Mouse (Mus musculus) stomach, adult 2 months (tissue): ENCODE measurements around the gene Vps16. TPM values are rescaled to one million over a fixed set of nuclear protein-coding genes. Genes with fewer than 3 reads are reported as not detected.

Source experiments
- polyA plus RNA-seq: library from polyadenylated mRNA; depleted of rRNA; stranded (reverse); fragments of >200 nt; gene quantifications from 2 replicates; pipeline ENCODE4 v1.2.3, GENCODE M21; 2012; rRNA removed

Gene Vps16
- 16.4 and 21.5 TPM in 2 replicates for polyA plus RNA-seq

DNA sequence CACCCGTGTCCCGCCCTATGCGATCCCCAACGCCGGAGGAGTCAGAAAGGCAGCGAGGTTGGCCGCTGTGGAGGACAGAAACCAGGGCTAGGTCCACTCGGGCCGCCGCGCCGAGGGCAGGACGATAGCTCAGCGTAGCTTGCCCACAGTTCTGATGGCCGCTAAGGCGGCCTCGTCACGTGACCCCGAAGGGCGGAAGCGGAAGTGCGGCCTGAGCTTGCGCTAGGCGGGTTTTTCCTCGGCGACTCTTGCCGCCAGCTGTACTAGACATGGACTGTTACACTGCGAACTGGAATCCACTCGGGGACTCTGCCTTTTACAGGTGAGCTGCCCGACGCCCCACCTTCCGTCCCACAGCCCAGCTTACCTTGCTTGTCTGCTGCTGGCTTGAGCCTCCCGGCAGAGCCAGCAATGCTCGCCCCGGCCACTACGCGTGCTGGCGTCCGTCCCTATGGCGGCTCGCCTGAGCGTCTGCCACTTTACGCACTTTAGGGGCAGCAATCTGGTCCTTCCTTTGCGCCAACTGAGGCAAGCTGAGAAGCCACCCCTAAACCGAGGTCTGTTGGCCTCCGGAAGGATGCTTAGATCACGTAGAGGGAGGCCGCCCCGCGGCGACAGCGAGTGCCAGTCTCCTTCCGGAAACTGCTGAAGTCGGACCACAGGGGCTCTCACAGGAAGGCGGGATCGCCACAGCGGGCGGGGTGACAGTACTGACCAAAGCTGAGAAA is at the start of gene Vps16, which contains the start of gene Pced1a:
Gene Vps16, plus strand, starts transcription at position 214 of the 728 bp plus-strand sequence.
Gene Pced1a, minus strand, starts transcription at position 576 of the 728 bp plus-strand sequence.

GRCm38 (mm10) chr2:130397186-130397985 is 26.8 kb upstream of the Vps16 start, which contains the start of gene Cpxm1:
Gene Cpxm1 (minus strand): TSS chr2:130397574.

DNA sequence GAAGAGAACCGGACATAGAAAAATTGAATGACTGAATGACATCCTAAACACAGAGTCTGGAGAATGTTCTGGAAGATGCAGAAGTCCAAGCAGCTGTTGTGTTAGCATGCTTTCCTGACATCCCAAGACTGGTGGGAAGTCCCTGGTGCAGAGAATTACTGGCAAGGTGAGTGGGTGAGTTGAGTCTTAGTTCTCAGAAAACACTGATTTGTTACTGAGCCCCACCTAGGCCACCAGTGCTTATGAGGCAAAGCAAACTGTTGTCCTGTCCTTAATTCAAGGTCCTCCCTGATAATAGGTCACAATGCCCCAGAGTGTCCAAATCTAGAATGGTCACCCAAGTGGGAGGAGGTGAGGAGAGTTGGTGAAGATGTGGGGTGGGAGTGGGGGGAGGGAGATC is 19.2 kb upstream of the Vps16 start, which contains the start of the genes Gm28372 and 1700020A23Rik:
Gene Gm28372, plus strand, starts transcription at position 301 of the 400 bp plus-strand sequence.
Gene 1700020A23Rik, plus strand, starts transcription at position 321 of the 400 bp plus-strand sequence.

DNA sequence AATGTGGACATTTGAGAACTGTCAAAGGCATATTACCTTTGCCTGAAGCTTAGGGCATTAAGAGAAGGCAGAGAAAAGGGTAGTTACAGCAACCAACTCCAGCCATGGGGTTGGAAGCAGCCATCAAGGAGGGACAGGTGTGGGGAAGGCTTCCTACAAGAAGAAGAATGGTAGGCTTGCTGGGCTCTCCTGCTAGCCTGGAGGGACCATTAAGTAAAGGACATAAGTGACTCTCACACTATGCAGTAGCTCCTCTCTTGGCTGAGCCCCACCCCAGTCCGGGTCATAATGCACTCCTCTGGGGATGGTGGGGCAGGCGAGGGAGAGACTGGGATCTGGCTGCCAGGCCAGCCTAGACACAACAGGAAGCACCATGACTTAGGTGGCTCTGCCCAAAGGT is 18.0 kb upstream of the Vps16 start, which contains the start of gene Tmem239:
Gene Tmem239, plus strand, starts transcription at position 301 of the 400 bp plus-strand sequence.

DNA sequence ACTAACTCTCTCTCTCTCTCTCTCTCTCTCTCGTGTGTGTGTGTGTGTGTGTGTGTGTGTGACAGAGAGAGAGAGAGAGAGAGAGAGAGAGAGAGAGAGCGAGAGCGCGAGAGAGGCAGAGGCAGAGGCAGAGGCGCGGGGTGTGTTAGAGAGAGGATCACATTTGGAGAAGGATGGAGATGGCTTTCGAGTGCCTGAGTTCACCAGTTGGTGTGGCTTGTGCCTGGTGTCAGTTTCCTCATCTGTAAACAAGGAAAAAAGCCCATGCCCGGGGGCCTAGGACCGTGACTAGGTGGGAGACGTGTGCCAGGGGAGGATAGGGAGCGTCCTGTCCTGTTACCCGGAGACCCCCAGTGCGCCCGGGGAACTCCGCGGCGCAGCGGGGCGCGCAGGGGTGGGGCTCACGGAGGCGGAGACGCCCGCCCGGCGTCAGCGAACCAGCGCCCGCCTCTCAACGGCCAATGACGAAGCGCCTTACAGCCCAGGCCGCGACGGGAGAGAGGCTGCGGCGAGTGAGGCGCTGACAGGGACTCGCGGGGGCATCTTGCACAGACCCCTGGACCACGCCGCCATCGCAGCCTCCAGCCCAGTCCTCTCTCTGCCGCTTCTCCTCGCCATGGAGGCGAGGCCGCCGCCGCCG is 25.8 kb downstream of the Vps16 start, which contains the start of gene Ptpra:
Gene Ptpra, plus strand, starts transcription at position 485 of the 640 bp plus-strand sequence.

Other genes with a start within 250 kb of the Vps16 start
- 170 and 204 TPM in 2 replicates for gene Snrpb, start 244.9 kb upstream of the Vps16 start, polyA plus RNA-seq
- gene Tmc2, start 229.1 kb upstream of the Vps16 start, polyA plus RNA-seq: not detected in 2 replicates
- gene Nop56, start 149.9 kb upstream of the Vps16 start, polyA plus RNA-seq: 14.7 and 23.9 TPM in 2 replicates
- 100 and 129 TPM in 2 replicates for gene Idh3b, start 139.8 kb upstream of the Vps16 start, polyA plus RNA-seq
- 2.0 and 2.2 TPM in 2 replicates for gene Ebf4, start 129.2 kb upstream of the Vps16 start, polyA plus RNA-seq
- gene Cpxm1, start 26.8 kb upstream of the Vps16 start, polyA plus RNA-seq: 2.8 and 2.9 TPM in 2 replicates
- not detected in 2 replicates for gene Gm28372, start 19.1 kb upstream of the Vps16 start, polyA plus RNA-seq
- gene 1700020A23Rik, start 19.1 kb upstream of the Vps16 start, polyA plus RNA-seq: not detected in 2 replicates
- not detected in 2 replicates for gene Tmem239, start 17.9 kb upstream of the Vps16 start, polyA plus RNA-seq
- gene Pced1a, start 362 bp downstream of the Vps16 start, polyA plus RNA-seq: 9.5 and 9.6 TPM in 2 replicates
- gene Ptpra, start 25.9 kb downstream of the Vps16 start, polyA plus RNA-seq: 18.1 and 19.6 TPM in 2 replicates
- gene Mrps26, start 139.4 kb downstream of the Vps16 start, polyA plus RNA-seq: 41.4 and 106 TPM in 2 replicates
- 0.40 TPM in 1 of 2 replicates, not detected in the other for gene Oxt, start 151.8 kb downstream of the Vps16 start, polyA plus RNA-seq
- gene Avp, start 158.2 kb downstream of the Vps16 start, polyA plus RNA-seq: 0.20 and 0.54 TPM in 2 replicates
- gene Fastkd5, start 205.7 kb downstream of the Vps16 start, polyA plus RNA-seq: 0.11 and 0.21 TPM in 2 replicates
- 2.5 TPM in 2 replicates for gene Ubox5, start 205.7 kb downstream of the Vps16 start, polyA plus RNA-seq
- gene Lzts3, start 218.5 kb downstream of the Vps16 start, polyA plus RNA-seq: 10.8 and 10.9 TPM in 2 replicates
- gene Ddrgk1, start 240.3 kb downstream of the Vps16 start, polyA plus RNA-seq: 52.1 and 70.8 TPM in 2 replicates
- gene Itpa, start 243.3 kb downstream of the Vps16 start, polyA plus RNA-seq: 15.1 and 16.4 TPM in 2 replicates